Mouse (Mus musculus) heart, adult 2 months (tissue): ENCODE results near the gene Lrrn2.

Source experiments
- CTCF ChIP-seq: fragments of 200-600 bp; IDR thresholded peaks from 2 replicates; pipeline ENCODE4 v1.8.1; 2022; ENCODE audit warnings: antibody characterized with exemption, mild to moderate bottlenecking, moderate library complexity
- EP300 ChIP-seq: fragments of 200-500 bp; IDR thresholded peaks from 2 replicates; pipeline ENCODE4 v1.6.1; 2011; ENCODE audit warnings: low read depth, low read length, control low read depth; ENCODE audit not compliant: insufficient read depth
- POLR2A ChIP-seq: fragments of 200-500 bp; IDR thresholded peaks from 2 replicates; pipeline ENCODE4 v1.6.1; 2011; ENCODE audit warnings: mild to moderate bottlenecking, low read depth, low read length, control low read depth; ENCODE audit not compliant: insufficient read depth

DNA sequence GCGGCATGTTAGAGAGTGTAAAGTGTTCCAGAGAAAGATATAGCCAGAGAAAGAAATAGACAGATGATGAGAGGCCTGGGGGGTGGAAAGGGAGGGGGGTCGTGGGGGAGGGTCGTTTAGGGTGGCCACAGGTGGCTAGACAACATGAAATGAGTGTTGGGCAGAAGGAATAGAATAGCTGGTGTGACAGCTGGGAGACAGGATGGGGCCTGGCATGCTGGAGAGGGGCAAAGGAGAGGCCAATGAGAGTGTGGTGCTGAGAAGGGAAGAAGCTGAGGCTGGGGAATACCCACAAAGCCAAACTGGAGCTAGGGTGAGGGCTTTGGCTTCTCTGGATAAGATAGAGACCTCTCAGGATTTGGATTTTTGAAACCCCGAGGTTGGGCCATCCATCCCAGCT lies 6.6 kb downstream of the Lrrn2 start:
- TF ChIP-seq CTCF (no peak), POLR2A (no peak), EP300 (no peak)
